Mouse (Mus musculus): Measurements from ENCODE around the gene Chrd. TPM values are rescaled to one million over a fixed set of nuclear protein-coding genes. Genes with fewer than 3 reads are reported as not detected.

Chrd gene
- polyA plus RNA-seq, 1 experiment, result 0.63 TPM

DNA sequence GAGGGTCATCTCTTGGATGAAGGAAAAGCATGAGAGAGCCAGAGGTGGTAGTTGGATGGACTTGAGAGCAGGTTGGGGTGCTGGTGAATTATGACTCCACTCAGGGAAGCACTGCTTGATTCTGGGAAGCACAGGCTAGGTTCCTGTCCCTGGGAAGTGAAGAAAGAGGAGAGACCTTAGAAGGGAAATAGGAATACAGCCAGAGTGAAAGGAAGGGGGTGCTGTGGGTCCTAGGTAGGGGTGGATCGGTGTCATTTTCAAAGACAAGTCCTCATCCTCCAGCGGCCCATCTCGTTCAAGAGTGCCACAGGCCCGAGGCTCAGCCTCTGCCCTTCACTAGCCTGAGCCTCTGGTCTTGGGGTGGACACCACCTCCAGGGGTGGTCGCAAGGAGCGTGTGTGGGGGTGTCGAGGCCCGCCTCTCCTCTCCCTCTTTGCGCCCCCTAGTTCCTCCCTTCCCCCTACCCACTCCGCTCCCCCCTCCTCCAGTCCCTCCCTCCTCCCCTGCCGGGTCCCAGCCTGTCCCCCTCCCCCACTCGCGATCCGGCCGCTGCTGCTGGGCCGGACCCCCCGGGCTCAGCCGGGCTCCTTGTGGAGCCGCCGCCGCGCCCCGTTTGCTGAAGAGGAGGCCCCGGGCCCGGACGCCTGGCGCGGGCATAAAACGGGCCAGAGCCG is 539 bp upstream of the Chrd start:
- no peak for DNase-seq (ENCODE audit: low read depth in 1 of 2, low spot score in 2 of 2)
- H3K27ac ChIP-seq (ENCODE audit: insufficient read depth, low read length), result no peak overlapping the region
- H3K4me3 ChIP-seq (ENCODE audit: extremely low read depth, insufficient read depth, insufficient read length), result peak overlapping the region; percentile 35; the same call in 1 of the 2 replicates
- 7% methylated on average over 11 of the region's 30 CpGs for WGBS
- no peaks in the 10 kb centered on the region for H3K36me3 ChIP-seq (ENCODE audit: control insufficient read depth, insufficient read depth, low read length)
- no peak for TF ChIP-seq CTCF (IDR thresholded peaks at IDR 0.05; ENCODE audit: extremely low read depth, insufficient read depth, insufficient read length, insufficient replicate concordance)
- TF ChIP-seq POLR2A (IDR thresholded peaks at IDR 0.05; ENCODE audit: low read depth, low read length), result no peak
- H3K4me1 ChIP-seq (ENCODE audit: control insufficient read depth, insufficient read depth, insufficient read length), result no peaks in the 10 kb centered on the region; the same call in 1 of the 2 replicates
- peaks cover 21% of the 10 kb centered on the region for H3K27me3 ChIP-seq (ENCODE audit: control insufficient read depth, insufficient read depth, low read length)

DNA sequence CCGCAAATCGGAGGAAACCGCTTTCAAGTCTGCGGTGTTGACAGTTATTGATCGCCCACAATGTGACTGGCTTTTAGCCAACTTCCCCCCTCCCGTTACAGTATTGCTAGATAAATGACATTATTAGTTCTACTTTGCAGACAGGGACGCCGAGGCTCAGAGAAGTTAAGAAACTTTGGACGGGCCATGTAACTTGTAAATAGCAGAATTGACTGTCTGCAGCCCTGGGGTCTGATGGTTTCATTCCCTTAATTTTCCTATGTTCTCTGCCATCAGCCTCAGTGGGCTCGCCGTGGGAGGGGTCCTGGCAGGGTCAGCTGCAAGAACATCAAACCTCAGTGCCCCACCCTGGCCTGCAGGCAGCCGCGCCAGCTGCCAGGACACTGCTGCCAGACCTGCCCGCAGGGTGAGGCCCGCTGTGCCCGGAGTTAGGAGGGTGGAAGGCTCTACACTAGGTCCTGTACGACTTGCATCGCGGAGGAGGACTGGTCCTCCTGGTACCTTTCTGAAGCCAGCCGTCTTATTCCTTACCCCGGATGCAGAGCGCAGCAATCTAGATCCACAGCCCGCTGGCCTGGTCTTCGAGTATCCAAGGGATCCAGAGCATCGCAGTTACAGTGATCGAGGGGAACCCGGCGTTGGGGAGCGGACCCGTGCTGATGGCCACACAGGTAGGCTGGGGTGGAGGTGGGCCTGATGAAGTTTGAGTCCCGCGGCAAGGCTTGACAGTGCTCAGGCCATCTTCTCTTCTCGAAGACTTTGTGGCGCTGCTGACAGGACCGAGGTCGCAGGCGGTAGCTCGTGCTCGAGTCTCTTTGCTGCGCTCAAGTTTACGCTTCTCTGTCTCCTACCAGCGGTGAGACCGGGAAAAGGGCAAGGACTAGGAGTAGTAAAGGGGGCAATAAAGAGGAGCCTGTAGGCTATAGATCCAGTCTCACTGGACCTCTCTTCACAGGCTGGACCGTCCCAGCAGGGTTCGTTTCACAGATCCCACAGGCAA is 1.1 kb downstream of the Chrd start, which contains the start of gene Thpo:
Gene Thpo (minus strand): TSS at position 781 of the 1,000 bp plus-strand sequence.
- DNase-seq (ENCODE audit: low read depth in 1 of 2, low spot score in 2 of 2), result no peak
- Histone ChIP-seq H3K4me3 (ENCODE audit: extremely low read depth, insufficient read depth, insufficient read length) (peak within 1 kb of the TSS; percentile 35; the same call in 1 of the 2 replicates), H3K36me3 (ENCODE audit: control insufficient read depth, insufficient read depth, low read length) (no peaks in the 10 kb centered on the region), H3K27me3 (ENCODE audit: control insufficient read depth, insufficient read depth, low read length) (peaks cover 21% of the 10 kb centered on the region), H3K4me1 (ENCODE audit: control insufficient read depth, insufficient read depth, insufficient read length) (no peaks in the 10 kb centered on the region; the same call in 1 of the 2 replicates), H3K27ac (ENCODE audit: insufficient read depth, low read length) (no peak within 1 kb of the TSS)
- TF ChIP-seq CTCF (IDR thresholded peaks at IDR 0.05; ENCODE audit: extremely low read depth, insufficient read depth, insufficient read length, insufficient replicate concordance) (no peak), POLR2A (IDR thresholded peaks at IDR 0.05; ENCODE audit: low read depth, low read length) (no peak)
- WGBS, result 7% methylated on average over 45 of the region's 45 CpGs

DNA sequence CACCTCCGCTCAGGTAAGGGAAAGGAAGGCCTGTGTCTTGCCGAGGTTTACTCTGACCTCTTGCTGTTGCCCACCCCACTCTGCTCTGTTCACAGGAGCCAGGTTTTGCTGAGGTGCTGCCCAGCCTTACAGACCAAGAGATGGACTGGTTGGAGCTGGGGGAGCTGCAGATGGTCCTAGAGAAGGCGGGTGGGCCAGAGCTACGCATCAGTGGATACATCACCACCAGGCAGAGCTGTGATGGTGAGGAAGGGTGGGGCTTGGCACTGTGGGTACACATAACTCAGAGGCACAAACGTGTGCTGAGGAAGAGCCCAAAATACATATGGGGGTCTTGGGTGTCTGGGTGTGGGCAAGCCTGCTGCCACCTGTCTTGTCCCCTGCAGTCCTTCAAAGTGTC is 2.7 kb downstream of the Chrd start:
- no peaks in the 10 kb centered on the region; the same call in 1 of the 2 replicates for H3K4me1 ChIP-seq (ENCODE audit: control insufficient read depth, insufficient read depth, insufficient read length)
- DNase-seq (ENCODE audit: low read depth in 1 of 2, low spot score in 2 of 2), result no peak
- H3K36me3 ChIP-seq (ENCODE audit: control insufficient read depth, insufficient read depth, low read length), result no peaks in the 10 kb centered on the region
- H3K27me3 ChIP-seq (ENCODE audit: control insufficient read depth, insufficient read depth, low read length), result peaks cover 21% of the 10 kb centered on the region
- no peak overlapping the region for H3K4me3 ChIP-seq (ENCODE audit: extremely low read depth, insufficient read depth, insufficient read length)
- no peak for TF ChIP-seq CTCF (IDR thresholded peaks at IDR 0.05; ENCODE audit: extremely low read depth, insufficient read depth, insufficient read length, insufficient replicate concordance)
- no peak for TF ChIP-seq POLR2A (IDR thresholded peaks at IDR 0.05; ENCODE audit: low read depth, low read length)
- H3K27ac ChIP-seq (ENCODE audit: insufficient read depth, low read length), result no peak overlapping the region
- 68% methylated on average over 5 of the region's 5 CpGs for WGBS

DNA sequence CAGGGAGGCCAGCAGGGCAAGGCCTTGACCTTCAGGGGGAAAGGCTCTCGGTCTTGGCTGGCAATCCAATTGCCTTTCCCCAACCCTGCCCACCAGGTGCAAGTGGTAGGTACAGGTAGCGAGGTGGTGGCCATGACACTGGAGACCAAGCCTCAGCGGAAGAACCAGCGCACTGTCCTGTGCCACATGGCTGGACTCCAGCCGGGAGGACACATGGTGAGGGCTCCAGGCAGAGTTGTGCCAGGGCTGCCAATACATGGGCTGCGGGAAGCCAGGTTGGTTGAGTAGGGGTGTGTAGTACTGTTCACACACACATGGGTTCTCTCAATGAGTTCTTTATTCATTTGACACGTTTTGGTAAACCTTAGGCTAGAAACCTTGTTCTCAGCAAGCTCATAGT is 3.2 kb downstream of the Chrd start:
- 85% methylated on average over 7 of the region's 7 CpGs for WGBS
- Histone ChIP-seq H3K4me3 (ENCODE audit: extremely low read depth, insufficient read depth, insufficient read length) (no peak overlapping the region), H3K27me3 (ENCODE audit: control insufficient read depth, insufficient read depth, low read length) (peaks cover 21% of the 10 kb centered on the region)

DNA sequence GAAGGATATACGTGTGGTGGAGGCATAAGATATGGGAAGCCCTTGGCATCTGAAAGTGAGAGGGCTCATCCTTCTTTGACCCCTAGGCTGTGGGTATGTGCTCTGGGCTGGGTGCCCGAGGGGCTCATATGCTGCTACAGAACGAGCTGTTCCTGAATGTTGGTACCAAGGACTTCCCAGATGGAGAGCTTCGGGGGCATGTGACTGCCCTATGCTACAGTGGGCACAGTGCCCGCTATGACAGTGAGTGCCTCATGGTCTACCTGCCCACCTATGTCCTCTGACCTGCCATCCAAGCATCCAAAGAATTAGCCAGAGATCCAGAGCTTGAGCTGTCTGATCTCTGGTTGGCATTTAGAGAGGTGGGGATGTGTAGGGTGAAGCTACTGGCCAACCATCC is 3.9 kb downstream of the Chrd start:
- Histone ChIP-seq H3K27me3 (ENCODE audit: control insufficient read depth, insufficient read depth, low read length) (peaks cover 18% of the 10 kb centered on the region), H3K4me3 (ENCODE audit: extremely low read depth, insufficient read depth, insufficient read length) (no peak overlapping the region), H3K4me1 (ENCODE audit: control insufficient read depth, insufficient read depth, insufficient read length) (no peaks in the 10 kb centered on the region; the same call in 1 of the 2 replicates), H3K36me3 (ENCODE audit: control insufficient read depth, insufficient read depth, low read length) (no peaks in the 10 kb centered on the region), H3K27ac (ENCODE audit: insufficient read depth, low read length) (no peak overlapping the region)
- WGBS, result 88% methylated on average over 5 of the region's 5 CpGs
- no peak for DNase-seq (ENCODE audit: low read depth in 1 of 2, low spot score in 2 of 2)
- TF ChIP-seq CTCF (IDR thresholded peaks at IDR 0.05; ENCODE audit: extremely low read depth, insufficient read depth, insufficient read length, insufficient replicate concordance) (no peak), POLR2A (IDR thresholded peaks at IDR 0.05; ENCODE audit: low read depth, low read length) (no peak)

More for the DNA sequence above, 3.2 kb downstream of the Chrd start:
- Histone ChIP-seq H3K27ac (ENCODE audit: insufficient read depth, low read length) (no peak overlapping the region), H3K36me3 (ENCODE audit: control insufficient read depth, insufficient read depth, low read length) (no peaks in the 10 kb centered on the region), H3K4me1 (ENCODE audit: control insufficient read depth, insufficient read depth, insufficient read length) (no peaks in the 10 kb centered on the region; the same call in 1 of the 2 replicates)
- TF ChIP-seq POLR2A (IDR thresholded peaks at IDR 0.05; ENCODE audit: low read depth, low read length) (no peak), CTCF (IDR thresholded peaks at IDR 0.05; ENCODE audit: extremely low read depth, insufficient read depth, insufficient read length, insufficient replicate concordance) (no peak)
- no peak for DNase-seq (ENCODE audit: low read depth in 1 of 2, low spot score in 2 of 2)

DNA sequence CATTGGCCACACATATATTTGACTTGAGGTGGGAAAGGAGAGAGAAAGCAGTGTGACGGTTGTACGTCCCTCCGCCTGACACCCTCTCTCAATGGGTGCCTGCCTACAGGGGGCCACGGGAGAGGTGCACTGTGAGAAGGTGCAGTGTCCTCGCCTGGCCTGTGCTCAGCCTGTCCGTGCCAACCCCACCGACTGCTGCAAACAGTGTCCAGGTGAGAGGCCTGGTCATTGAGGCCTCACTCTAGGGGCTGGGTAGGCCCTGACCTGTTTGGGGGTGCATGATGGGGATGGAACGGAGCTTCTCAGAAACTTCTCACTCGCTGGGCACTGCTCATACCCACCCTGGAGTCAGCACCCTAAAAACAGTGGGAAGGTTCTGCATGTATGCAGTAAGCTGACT is 6.9 kb downstream of the Chrd start:
- Histone ChIP-seq H3K27me3 (ENCODE audit: control insufficient read depth, insufficient read depth, low read length) (peaks cover 1% of the 10 kb centered on the region), H3K27ac (ENCODE audit: insufficient read depth, low read length) (no peak overlapping the region), H3K4me3 (ENCODE audit: extremely low read depth, insufficient read depth, insufficient read length) (no peak overlapping the region), H3K36me3 (ENCODE audit: control insufficient read depth, insufficient read depth, low read length) (no peaks in the 10 kb centered on the region), H3K4me1 (ENCODE audit: control insufficient read depth, insufficient read depth, insufficient read length) (no peaks in the 10 kb centered on the region)
- DNase-seq (ENCODE audit: low read depth in 1 of 2, low spot score in 2 of 2), result no peak
- WGBS, result 90% methylated on average over 9 of the region's 9 CpGs
- TF ChIP-seq POLR2A (IDR thresholded peaks at IDR 0.05; ENCODE audit: low read depth, low read length) (no peak), CTCF (IDR thresholded peaks at IDR 0.05; ENCODE audit: extremely low read depth, insufficient read depth, insufficient read length, insufficient replicate concordance) (no peak)

Measured in spleen, adult 2 months (tissue).